Mouse (Mus musculus) bone marrow, adult 2 months (tissue): Measurements from ENCODE around the gene Ifitm10. TPM values are rescaled to one million over a fixed set of nuclear protein-coding genes. Genes with fewer than 3 reads are reported as not detected.
A peak's percentile ranks its signal among the peaks of the same experiment; 100 is the strongest.
"Not testable (repeated sequence)": the region's sequence is repeated elsewhere in the genome, so short reads cannot be mapped to it uniquely, and the experiment has no call there.

Experiments used
- H3K27ac ChIP-seq: fragments of 200-500 bp; 2 replicates; pipeline ENCODE4 v1.5.1; 2012; ENCODE audit warnings: low read depth, mild to moderate bottlenecking, control low read depth, inconsistent platforms, low read length; ENCODE audit not compliant: control insufficient read depth, poor library complexity, insufficient read depth
- H3K4me1 ChIP-seq: fragments of 200-500 bp; 2 replicates; pipeline ENCODE4 v1.6.1; 2011; ENCODE audit warnings: low read length; ENCODE audit not compliant: control insufficient read depth, insufficient read depth
- H3K4me3 ChIP-seq: fragments of 200-500 bp; replicated peaks from 2 replicates; pipeline ENCODE3; 2011; ENCODE audit warnings: mild to moderate bottlenecking, low read depth, low read length, control low read depth; ENCODE audit not compliant: control insufficient read depth
- CTCF ChIP-seq: fragments of 200-500 bp; IDR thresholded peaks from 2 replicates; pipeline ENCODE4 v1.5.1; 2011; ENCODE audit warnings: low read length, control low read depth; ENCODE audit not compliant: control insufficient read depth, insufficient read depth
- POLR2A ChIP-seq: fragments of 200-500 bp; IDR thresholded peaks from 2 replicates; pipeline ENCODE4 v1.6.1; 2011; ENCODE audit warnings: low read depth, mild to moderate bottlenecking, control low read depth, low read length, borderline replicate concordance; ENCODE audit not compliant: control insufficient read depth
- WGBS: fragments of 180-500 bp; shearing (Covaris S2); methylation state at CpG from one replicate; pipeline ENCODE4 v1.1.7; 2018; 5-methylcytosine and 5-hydroxymethylcytosine counted together
- polyA plus RNA-seq: library from polyadenylated mRNA; stranded (reverse); fragments of >200 nt; gene quantifications from 2 replicates; pipeline ENCODE4 v1.2.4, GENCODE M21; 2011; ENCODE audit warnings: low replicate concordance; ENCODE audit not compliant: missing spikeins, insufficient read depth, insufficient read length

Ifitm10 gene
- polyA plus RNA-seq, 1 experiment: 6.2 TPM

GRCm38 (mm10) chr7:142285130-142285835, 88.3 kb downstream of the Ifitm10 start:
- Histone ChIP-seq H3K4me1 (no peaks in the 10 kb centered on the region), H3K27ac (no peak overlapping the region), H3K4me3 (no peak overlapping the region)
- WGBS: 22% methylated on average over 23 of the region's 23 CpGs
- TF ChIP-seq POLR2A (no peak), CTCF (no peak)

GRCm38 (mm10) chr7:142284615-142285080, 88.9 kb downstream of the Ifitm10 start:
- Histone ChIP-seq H3K4me3 (peak overlapping the region; percentile 66), H3K27ac (no peak overlapping the region), H3K4me1 (no peaks in the 10 kb centered on the region)
- under 1% methylated on average over 19 of the region's 19 CpGs for WGBS
- TF ChIP-seq CTCF (peak; percentile 54), POLR2A (no peak)

GRCm38 (mm10) chr7:142284023-142284591, 89.4 kb downstream of the Ifitm10 start:
- H3K27ac ChIP-seq: no peak overlapping the region

GRCm38 (mm10) chr7:142282847-142283246, 90.7 kb downstream of the Ifitm10 start:
- not testable (repeated sequence) for H3K4me1 ChIP-seq, H3K4me3 ChIP-seq, H3K27ac ChIP-seq
- WGBS: 87% methylated on average over 2 of the region's 2 CpGs

More at GRCm38 (mm10) chr7:142284023-142284591, 89.4 kb downstream of the Ifitm10 start:
- under 1% methylated on average over 38 of the region's 38 CpGs for WGBS
- H3K4me1 ChIP-seq: no peaks in the 10 kb centered on the region
- TF ChIP-seq POLR2A (no peak), CTCF (no peak)
- peak overlapping the region; percentile 66 for H3K4me3 ChIP-seq

- H3K4me1 ChIP-seq, H3K27ac ChIP-seq, H3K4me3 ChIP-seq: not testable (repeated sequence)
- WGBS: 78% methylated on average over 1 of the region's 1 CpGs
These were observed 94.3 kb downstream of the Ifitm10 start for GRCm38 (mm10) chr7:142279291-142279690.

GRCm38 (mm10) chr7:142278183-142278582, 95.4 kb downstream of the Ifitm10 start:
- 0% methylated on average over 3 of the region's 3 CpGs for WGBS
- H3K4me1 ChIP-seq, H3K27ac ChIP-seq, H3K4me3 ChIP-seq: not testable (repeated sequence)
- TF ChIP-seq CTCF: peak; percentile 61

Other genes starting within 250 kb of the Ifitm10 start
- not detected in 2 replicates for gene Gm39115, start 237.7 kb downstream of the Ifitm10 start, polyA plus RNA-seq
- gene Gm45337, start 229.1 kb downstream of the Ifitm10 start, polyA plus RNA-seq: not detected in 2 replicates
- not detected in 2 replicates for gene Gm29735, start 216.6 kb downstream of the Ifitm10 start, polyA plus RNA-seq
- not detected in 2 replicates for gene Gm4553, start 208.0 kb downstream of the Ifitm10 start, polyA plus RNA-seq
- gene Krtap5-2, start 197.7 kb downstream of the Ifitm10 start, polyA plus RNA-seq: not detected in 2 replicates
- gene Gm10153, start 183.4 kb downstream of the Ifitm10 start, polyA plus RNA-seq: not detected in 2 replicates
- gene Krtap5-3, start 172.4 kb downstream of the Ifitm10 start, polyA plus RNA-seq: not detected in 2 replicates
- not detected in 2 replicates for gene Gm7579, start 161.9 kb downstream of the Ifitm10 start, polyA plus RNA-seq
- gene Krtap5-5, start 143.8 kb downstream of the Ifitm10 start, polyA plus RNA-seq: not detected in 2 replicates
- not detected in 2 replicates for gene Gm40460, start 132.7 kb downstream of the Ifitm10 start, polyA plus RNA-seq
- not detected in 2 replicates for gene Gm2431, start 115.4 kb downstream of the Ifitm10 start, polyA plus RNA-seq
- gene Gm4559, start 99.4 kb downstream of the Ifitm10 start, polyA plus RNA-seq: not detected in 2 replicates
- gene Krtap5-1, start 76.6 kb downstream of the Ifitm10 start, polyA plus RNA-seq: not detected in 2 replicates
- gene Krtap5-4, start 70.2 kb downstream of the Ifitm10 start, polyA plus RNA-seq: not detected in 2 replicates
- gene Gm49369, start 8.9 kb upstream of the Ifitm10 start, polyA plus RNA-seq: not detected in 2 replicates
- gene Ctsd, start 14.3 kb upstream of the Ifitm10 start, polyA plus RNA-seq: 137 and 308 TPM in 2 replicates
- 2.5 TPM in 1 of 2 replicates, not detected in the other for gene Syt8, start 61.1 kb upstream of the Ifitm10 start, polyA plus RNA-seq
- gene Tnni2, start 68.1 kb upstream of the Ifitm10 start, polyA plus RNA-seq: 19.2 and 51.8 TPM in 2 replicates
- gene Lsp1, start 87.1 kb upstream of the Ifitm10 start, polyA plus RNA-seq: 135 and 280 TPM in 2 replicates
- 42.0 and 73.4 TPM in 2 replicates for gene Tnnt3, start 125.1 kb upstream of the Ifitm10 start, polyA plus RNA-seq
- gene Mrpl23, start 158.9 kb upstream of the Ifitm10 start, polyA plus RNA-seq: 0.40 and 0.86 TPM in 2 replicates